Mouse (Mus musculus): ENCODE data around the gene Yipf2. TPM values are rescaled to one million over a fixed set of nuclear protein-coding genes. Genes with fewer than 3 reads are reported as not detected.
A peak's percentile ranks its signal among the peaks of the same experiment; 100 is the strongest.
"Not testable (repeated sequence)": the region's sequence is repeated elsewhere in the genome, so short reads cannot be mapped to it uniquely, and the experiment has no call there.

The Yipf2 gene
- polyA plus RNA-seq, 1 experiment from 2014 or later, result 17.5 TPM

DNA sequence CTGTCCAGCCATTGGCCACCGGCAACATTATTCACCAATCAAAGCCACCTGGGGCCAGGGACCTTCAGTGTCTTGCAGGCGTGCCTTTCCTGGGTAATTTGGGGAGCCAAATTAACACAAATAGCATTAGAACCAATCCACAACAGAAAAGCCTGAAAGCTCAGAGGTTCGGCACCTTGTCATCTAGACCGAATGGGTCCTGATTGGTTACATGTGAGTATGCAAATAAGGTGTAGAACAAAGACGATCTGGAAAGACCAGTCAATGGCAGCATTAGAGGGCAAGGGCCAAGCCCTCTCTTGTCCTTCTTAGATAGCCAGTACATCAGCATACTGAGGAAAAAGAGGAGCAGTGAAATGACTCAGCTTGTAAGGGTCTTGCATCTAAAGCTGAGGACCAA, 13.2 kb upstream of the Yipf2 start:
- ATAC-seq (ENCODE audit: insufficient read depth, low FRiP score, low TSS enrichment), result no peak
- WGBS, result 74% methylated on average over 5 of the region's 5 CpGs
- Histone ChIP-seq H3K27ac (ENCODE audit: low read depth, low read length) (no peak overlapping the region), H3K9me3 (ENCODE audit: control insufficient read depth, low read length) (no peaks in the 10 kb centered on the region), H3K4me1 (ENCODE audit: control insufficient read depth, insufficient read depth, low read length) (no peaks in the 10 kb centered on the region), H3K4me2 (ENCODE audit: low read depth) (no peak overlapping the region), H3K36me3 (ENCODE audit: control insufficient read depth, insufficient read depth, low read length) (no peaks in the 10 kb centered on the region), H3K27me3 (ENCODE audit: control insufficient read depth, insufficient read depth, low read length) (no peaks in the 10 kb centered on the region), H3K9ac (ENCODE audit: low read length) (no peak overlapping the region), H3K4me3 (ENCODE audit: low read depth, low read length) (no peak overlapping the region)
- no peak for DNase-seq (ENCODE audit: low spot score)

- Histone ChIP-seq H3K4me2 (ENCODE audit: low read depth) (no peak overlapping the region), H3K27me3 (ENCODE audit: control insufficient read depth, insufficient read depth, low read length) (no peaks in the 10 kb centered on the region), H3K27ac (ENCODE audit: low read depth, low read length) (no peak overlapping the region), H3K9me3 (ENCODE audit: control insufficient read depth, low read length) (no peaks in the 10 kb centered on the region), H3K4me1 (ENCODE audit: control insufficient read depth, insufficient read depth, low read length) (no peaks in the 10 kb centered on the region), H3K9ac (ENCODE audit: low read length) (no peak overlapping the region), H3K36me3 (ENCODE audit: control insufficient read depth, insufficient read depth, low read length) (no peaks in the 10 kb centered on the region), H3K4me3 (ENCODE audit: low read depth, low read length) (no peak overlapping the region)
- ATAC-seq (ENCODE audit: insufficient read depth, low FRiP score, low TSS enrichment) (no peak), DNase-seq (ENCODE audit: low spot score) (no peak)
- 71% methylated on average over 5 of the region's 5 CpGs for WGBS
Measured at GRCm38 (mm10) chr9:21604119-21604518, 11.5 kb upstream of the Yipf2 start.

GRCm38 (mm10) chr9:21601722-21602399, 9.2 kb upstream of the Yipf2 start:
- Histone ChIP-seq H3K4me1 (ENCODE audit: control insufficient read depth, insufficient read depth, low read length) (no peaks in the 10 kb centered on the region), H3K4me2 (ENCODE audit: low read depth) (no peak overlapping the region), H3K27ac (ENCODE audit: low read depth, low read length) (no peak overlapping the region), H3K9me3 (ENCODE audit: control insufficient read depth, low read length) (no peaks in the 10 kb centered on the region), H3K9ac (ENCODE audit: low read length) (no peak overlapping the region), H3K27me3 (ENCODE audit: control insufficient read depth, insufficient read depth, low read length) (no peaks in the 10 kb centered on the region), H3K4me3 (ENCODE audit: low read depth, low read length) (no peak overlapping the region), H3K36me3 (ENCODE audit: control insufficient read depth, insufficient read depth, low read length) (no peaks in the 10 kb centered on the region)
- DNase-seq (ENCODE audit: low spot score), result peak; percentile 75
- peak; percentile 58; the same call in 1 of the 2 replicates for ATAC-seq (ENCODE audit: insufficient read depth, low FRiP score, low TSS enrichment)
- 46% methylated on average over 10 of the region's 10 CpGs for WGBS

GRCm38 (mm10) chr9:21601073-21601472, 8.4 kb upstream of the Yipf2 start:
- Histone ChIP-seq H3K27me3 (ENCODE audit: control insufficient read depth, insufficient read depth, low read length) (no peaks in the 10 kb centered on the region), H3K4me2 (ENCODE audit: low read depth) (no peak overlapping the region), H3K36me3 (ENCODE audit: control insufficient read depth, insufficient read depth, low read length) (no peaks in the 10 kb centered on the region), H3K9ac (ENCODE audit: low read length) (no peak overlapping the region), H3K4me3 (ENCODE audit: low read depth, low read length) (no peak overlapping the region), H3K9me3 (ENCODE audit: control insufficient read depth, low read length) (no peaks in the 10 kb centered on the region), H3K27ac (ENCODE audit: low read depth, low read length) (no peak overlapping the region), H3K4me1 (ENCODE audit: control insufficient read depth, insufficient read depth, low read length) (no peaks in the 10 kb centered on the region)
- DNase-seq (ENCODE audit: low spot score) (no peak), ATAC-seq (ENCODE audit: insufficient read depth, low FRiP score, low TSS enrichment) (no peak)
- 93% methylated on average over 2 of the region's 2 CpGs for WGBS

DNA sequence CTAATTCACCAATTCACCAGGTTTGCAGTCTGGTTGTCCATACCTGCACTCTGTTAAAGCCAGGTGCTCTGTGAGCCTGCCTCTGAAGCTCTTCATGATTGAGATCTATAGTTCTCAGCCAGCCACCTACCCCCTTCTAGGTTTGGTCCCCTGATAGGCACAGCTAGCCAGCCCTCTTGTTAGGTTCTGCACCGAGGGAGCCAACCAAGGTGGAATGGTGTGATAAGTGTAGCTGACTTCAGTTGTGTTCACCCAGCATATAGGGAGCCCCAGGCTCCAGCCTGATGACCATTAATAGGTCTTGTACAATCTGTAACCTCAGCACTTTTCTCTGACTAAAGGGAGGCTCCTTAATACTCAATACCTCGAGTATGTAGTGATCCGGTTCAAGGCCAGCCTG, 7.6 kb upstream of the Yipf2 start:
- ATAC-seq (ENCODE audit: insufficient read depth, low FRiP score, low TSS enrichment), result no peak

GRCm38 (mm10) chr9:21598198-21598597, 5.6 kb upstream of the Yipf2 start:
- no peaks in the 10 kb centered on the region for H3K9me3 ChIP-seq (ENCODE audit: control insufficient read depth, low read length)
- DNase-seq (ENCODE audit: low spot score) (no peak), ATAC-seq (ENCODE audit: insufficient read depth, low FRiP score, low TSS enrichment) (no peak)
- no peak overlapping the region for H3K27ac ChIP-seq (ENCODE audit: low read depth, low read length)
- no peak overlapping the region for H3K9ac ChIP-seq (ENCODE audit: low read length)
- H3K27me3 ChIP-seq (ENCODE audit: control insufficient read depth, insufficient read depth, low read length), result no peaks in the 10 kb centered on the region
- no peak overlapping the region for H3K4me3 ChIP-seq (ENCODE audit: low read depth, low read length)
- H3K4me2 ChIP-seq (ENCODE audit: low read depth), result no peak overlapping the region
- peaks cover 8% of the 10 kb centered on the region for H3K4me1 ChIP-seq (ENCODE audit: control insufficient read depth, insufficient read depth, low read length)
- no peaks in the 10 kb centered on the region for H3K36me3 ChIP-seq (ENCODE audit: control insufficient read depth, insufficient read depth, low read length)
- WGBS, result 38% methylated on average over 2 of the region's 2 CpGs

More for the DNA sequence above, 7.6 kb upstream of the Yipf2 start:
- Histone ChIP-seq H3K4me3 (ENCODE audit: low read depth, low read length) (no peak overlapping the region), H3K27me3 (ENCODE audit: control insufficient read depth, insufficient read depth, low read length) (no peaks in the 10 kb centered on the region), H3K4me2 (ENCODE audit: low read depth) (no peak overlapping the region), H3K9ac (ENCODE audit: low read length) (no peak overlapping the region), H3K36me3 (ENCODE audit: control insufficient read depth, insufficient read depth, low read length) (no peaks in the 10 kb centered on the region), H3K9me3 (ENCODE audit: control insufficient read depth, low read length) (no peaks in the 10 kb centered on the region), H3K4me1 (ENCODE audit: control insufficient read depth, insufficient read depth, low read length) (no peaks in the 10 kb centered on the region), H3K27ac (ENCODE audit: low read depth, low read length) (no peak overlapping the region)
- 76% methylated on average over 3 of the region's 3 CpGs for WGBS
- DNase-seq (ENCODE audit: low spot score), result no peak

DNA sequence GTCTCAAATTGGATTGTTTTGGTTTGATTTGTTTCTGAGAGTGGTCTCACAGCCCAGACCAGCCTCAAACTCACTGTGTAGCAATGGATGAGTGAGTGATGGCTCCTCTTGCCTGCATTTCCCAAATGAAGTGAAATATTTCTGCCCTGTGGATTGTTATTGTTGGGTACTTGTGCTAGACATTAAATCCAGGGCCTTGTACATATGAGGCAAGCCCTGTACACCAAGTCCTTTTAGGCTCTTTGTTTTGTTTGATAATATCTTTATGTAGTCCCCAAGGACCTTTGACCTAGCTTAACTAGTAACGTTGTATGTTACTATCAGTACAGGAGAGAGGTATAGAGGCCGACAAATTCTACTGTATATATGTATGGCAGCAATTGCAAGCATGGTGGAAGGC, 2.2 kb upstream of the Yipf2 start:
- Histone ChIP-seq H3K27me3 (ENCODE audit: control insufficient read depth, insufficient read depth, low read length) (no peaks in the 10 kb centered on the region), H3K9me3 (ENCODE audit: control insufficient read depth, low read length) (no peaks in the 10 kb centered on the region), H3K4me2 (ENCODE audit: low read depth) (no peak overlapping the region), H3K9ac (ENCODE audit: low read length) (no peak overlapping the region), H3K4me1 (ENCODE audit: control insufficient read depth, insufficient read depth, low read length) (peaks cover 8% of the 10 kb centered on the region), H3K4me3 (ENCODE audit: low read depth, low read length) (no peak overlapping the region), H3K36me3 (ENCODE audit: control insufficient read depth, insufficient read depth, low read length) (peaks cover 3% of the 10 kb centered on the region; the same call in 1 of the 2 replicates), H3K27ac (ENCODE audit: low read depth, low read length) (no peak overlapping the region)
- DNase-seq (ENCODE audit: low spot score) (no peak), ATAC-seq (ENCODE audit: insufficient read depth, low FRiP score, low TSS enrichment) (no peak)
- 92% methylated on average over 2 of the region's 2 CpGs for WGBS

- peak overlapping the region; percentile 94 for H3K4me2 ChIP-seq (ENCODE audit: low read depth)
- H3K36me3 ChIP-seq (ENCODE audit: control insufficient read depth, insufficient read depth, low read length); H3K4me1 ChIP-seq (ENCODE audit: control insufficient read depth, insufficient read depth, low read length); H3K9ac ChIP-seq (ENCODE audit: low read length); DNase-seq (ENCODE audit: low spot score); ATAC-seq (ENCODE audit: insufficient read depth, low FRiP score, low TSS enrichment); H3K4me3 ChIP-seq (ENCODE audit: low read depth, low read length); H3K27me3 ChIP-seq (ENCODE audit: control insufficient read depth, insufficient read depth, low read length); H3K9me3 ChIP-seq (ENCODE audit: control insufficient read depth, low read length); H3K27ac ChIP-seq (ENCODE audit: low read depth, low read length): not testable (repeated sequence)
- WGBS, result 90% methylated on average over 8 of the region's 8 CpGs
Measured at GRCm38 (mm10) chr9:21594350-21594749, 1.7 kb upstream of the Yipf2 start.

DNA sequence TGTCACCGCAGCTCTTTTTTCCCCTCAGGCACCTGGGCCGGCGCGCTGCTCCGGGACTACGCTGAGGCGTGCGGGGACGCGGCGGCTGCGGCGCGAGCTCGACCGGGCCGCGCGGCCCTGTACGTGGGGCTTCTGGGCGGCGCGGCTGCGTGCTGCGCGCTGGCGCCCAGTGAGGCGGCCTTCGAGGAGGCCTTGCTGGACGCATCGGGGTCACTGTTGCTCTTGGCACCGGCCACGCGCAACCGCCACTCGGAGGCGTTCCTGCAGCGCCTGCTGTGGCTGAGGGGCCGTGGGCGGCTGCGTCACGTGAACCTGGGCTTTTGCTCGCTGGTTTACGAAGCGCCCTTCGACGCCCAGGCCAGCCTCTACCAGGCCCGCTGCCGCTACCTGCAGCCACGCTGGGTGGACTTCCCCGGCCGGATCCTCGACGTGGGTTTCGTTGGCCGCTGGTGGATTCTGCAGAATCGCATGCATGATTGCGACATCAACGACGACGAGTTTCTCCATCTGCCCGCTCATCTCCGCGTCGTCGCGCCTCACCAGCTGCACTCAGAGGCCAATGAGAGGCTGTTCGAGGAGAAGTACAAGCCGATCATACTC, 594 bp upstream of the Yipf2 start:
- Histone ChIP-seq H3K27ac (ENCODE audit: low read depth, low read length) (peak overlapping the region; percentile 74), H3K4me3 (ENCODE audit: low read depth, low read length) (peak overlapping the region; percentile 62), H3K9me3 (ENCODE audit: control insufficient read depth, low read length) (no peaks in the 10 kb centered on the region), H3K4me2 (ENCODE audit: low read depth) (peak overlapping the region; percentile 94), H3K9ac (ENCODE audit: low read length) (peak overlapping the region; percentile 73), H3K27me3 (ENCODE audit: control insufficient read depth, insufficient read depth, low read length) (no peaks in the 10 kb centered on the region), H3K36me3 (ENCODE audit: control insufficient read depth, insufficient read depth, low read length) (peaks cover 12% of the 10 kb centered on the region), H3K4me1 (ENCODE audit: control insufficient read depth, insufficient read depth, low read length) (peaks cover 8% of the 10 kb centered on the region)
- DNase-seq (ENCODE audit: low spot score) (peak; percentile 39), ATAC-seq (ENCODE audit: insufficient read depth, low FRiP score, low TSS enrichment) (peak; percentile 76)
- 3% methylated on average over 69 of the region's 69 CpGs for WGBS

All from neural tube, embryonic 11.5 days (tissue).